Mouse (Mus musculus): Measurements from ENCODE around the gene Zbtb44. TPM values are rescaled to one million over a fixed set of nuclear protein-coding genes. Genes with fewer than 3 reads are reported as not detected.
A peak's percentile ranks its signal among the peaks of the same experiment; 100 is the strongest.

The Zbtb44 gene
- total and polyA plus RNA-seq, 3 experiments: 4.8 to 30.6 (median 30.5) TPM

DNA sequence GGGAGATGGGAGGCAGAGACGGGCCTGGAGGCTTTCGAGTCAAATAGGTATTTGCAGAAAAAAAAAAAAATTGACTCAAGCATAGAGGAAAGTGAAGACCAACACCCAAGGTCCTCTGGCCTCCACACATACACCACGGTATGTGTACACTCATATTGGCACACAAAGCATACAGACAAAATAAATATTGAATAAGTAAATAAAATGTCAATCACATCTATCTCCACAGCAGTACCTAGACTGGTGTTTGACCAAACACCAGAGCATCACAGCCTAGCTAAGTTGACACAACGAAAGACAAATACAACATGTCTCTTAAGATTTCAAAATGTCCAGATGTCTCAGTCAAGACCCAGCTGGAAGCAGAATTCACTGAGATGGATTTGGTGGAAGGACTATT is 17.0 kb upstream of the Zbtb44 start:
- Histone ChIP-seq H3K9ac (ENCODE audit: low read depth, low read length) (no peak overlapping the region), H3K79me2 (replicated peaks; ENCODE audit: control insufficient read depth, insufficient read depth, low read length) (no peaks in the 10 kb centered on the region), H3K27me3 (ENCODE audit: control insufficient read depth, insufficient read depth, low read length) (no peaks in the 10 kb centered on the region), H3K4me1 (ENCODE audit: control insufficient read depth, insufficient read depth, low read length) (no peaks in the 10 kb centered on the region), H3K4me3 (no peak overlapping the region), H3K27ac (no peak overlapping the region), H3K36me3 (ENCODE audit: control insufficient read depth, insufficient read depth, low read length) (no peaks in the 10 kb centered on the region)
- TF ChIP-seq EP300 (IDR thresholded peaks at IDR 0.05; ENCODE audit: insufficient read depth, low read depth, low read length): no peak
- no peak for TF ChIP-seq POLR2A (IDR thresholded peaks at IDR 0.05; ENCODE audit: insufficient read depth, low read depth, low read length)
- TF ChIP-seq CTCF (IDR thresholded peaks at IDR 0.05): no peak
- DNase-seq: no peak
- 87% methylated on average over 4 of the region's 4 CpGs for WGBS
- intact Hi-C loops (cut with DNase I): no loop called here

DNA sequence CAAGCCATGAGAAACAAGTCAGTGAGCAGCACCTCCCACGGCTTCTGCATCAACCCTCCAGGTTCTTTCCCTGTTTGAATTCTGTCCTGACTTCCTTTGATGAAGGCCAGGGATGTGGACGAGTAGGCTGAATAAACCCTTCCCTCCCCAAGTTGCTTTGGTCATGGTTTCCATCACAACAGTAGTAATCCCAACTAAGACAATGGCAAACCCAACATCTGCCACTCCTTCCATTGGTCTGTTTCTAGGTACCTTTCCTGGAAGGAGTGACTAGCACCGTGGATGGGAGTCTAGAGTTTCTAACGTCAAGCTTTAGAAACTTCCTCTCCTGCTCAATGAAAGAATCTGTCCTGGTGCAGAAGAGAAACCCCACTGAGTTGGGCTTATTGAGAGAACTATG is 12.8 kb upstream of the Zbtb44 start:
- Histone ChIP-seq H3K79me2 (replicated peaks; ENCODE audit: control insufficient read depth, insufficient read depth, low read length) (no peaks in the 10 kb centered on the region), H3K27ac (no peak overlapping the region), H3K4me3 (no peak overlapping the region), H3K27me3 (ENCODE audit: control insufficient read depth, insufficient read depth, low read length) (no peaks in the 10 kb centered on the region), H3K4me1 (ENCODE audit: control insufficient read depth, insufficient read depth, low read length) (no peaks in the 10 kb centered on the region), H3K36me3 (ENCODE audit: control insufficient read depth, insufficient read depth, low read length) (no peaks in the 10 kb centered on the region), H3K9ac (ENCODE audit: low read depth, low read length) (no peak overlapping the region)
- 71% methylated on average over 4 of the region's 4 CpGs for WGBS
- intact Hi-C loops (cut with DNase I): no loop called here
- no peak for DNase-seq
- no peak for TF ChIP-seq POLR2A (IDR thresholded peaks at IDR 0.05; ENCODE audit: insufficient read depth, low read depth, low read length)
- TF ChIP-seq EP300 (IDR thresholded peaks at IDR 0.05; ENCODE audit: insufficient read depth, low read depth, low read length): no peak
- TF ChIP-seq CTCF (IDR thresholded peaks at IDR 0.05): no peak

DNA sequence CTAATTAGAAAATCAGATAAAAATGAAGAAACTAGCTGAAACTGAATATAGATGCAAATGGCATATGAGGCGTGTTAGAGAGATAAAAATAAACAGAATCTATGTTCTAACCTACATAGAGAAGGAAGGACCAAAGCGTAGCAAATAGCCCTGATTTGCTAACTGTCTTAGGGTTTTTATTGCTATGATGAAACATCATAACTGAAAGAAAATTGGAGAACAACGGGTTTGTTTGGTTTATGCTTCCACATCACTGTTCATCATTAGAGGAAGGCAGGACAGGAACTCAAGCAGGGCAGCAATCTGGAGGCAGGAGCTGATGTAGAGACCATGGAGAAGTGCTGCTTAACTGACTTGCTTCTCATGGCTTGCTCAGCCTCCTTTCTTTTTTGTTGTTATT is 12.3 kb upstream of the Zbtb44 start:
- Histone ChIP-seq H3K9ac (ENCODE audit: low read depth, low read length) (no peak overlapping the region), H3K36me3 (ENCODE audit: control insufficient read depth, insufficient read depth, low read length) (no peaks in the 10 kb centered on the region), H3K79me2 (replicated peaks; ENCODE audit: control insufficient read depth, insufficient read depth, low read length) (no peaks in the 10 kb centered on the region), H3K4me1 (ENCODE audit: control insufficient read depth, insufficient read depth, low read length) (no peaks in the 10 kb centered on the region), H3K27me3 (ENCODE audit: control insufficient read depth, insufficient read depth, low read length) (no peaks in the 10 kb centered on the region), H3K27ac (no peak overlapping the region), H3K4me3 (no peak overlapping the region)
- TF ChIP-seq POLR2A (IDR thresholded peaks at IDR 0.05; ENCODE audit: insufficient read depth, low read depth, low read length) (no peak), CTCF (IDR thresholded peaks at IDR 0.05) (no peak), EP300 (IDR thresholded peaks at IDR 0.05; ENCODE audit: insufficient read depth, low read depth, low read length) (no peak)
- intact Hi-C loops (cut with DNase I): no loop called here
- WGBS: 89% methylated on average over 3 of the region's 3 CpGs
- no peak for DNase-seq

DNA sequence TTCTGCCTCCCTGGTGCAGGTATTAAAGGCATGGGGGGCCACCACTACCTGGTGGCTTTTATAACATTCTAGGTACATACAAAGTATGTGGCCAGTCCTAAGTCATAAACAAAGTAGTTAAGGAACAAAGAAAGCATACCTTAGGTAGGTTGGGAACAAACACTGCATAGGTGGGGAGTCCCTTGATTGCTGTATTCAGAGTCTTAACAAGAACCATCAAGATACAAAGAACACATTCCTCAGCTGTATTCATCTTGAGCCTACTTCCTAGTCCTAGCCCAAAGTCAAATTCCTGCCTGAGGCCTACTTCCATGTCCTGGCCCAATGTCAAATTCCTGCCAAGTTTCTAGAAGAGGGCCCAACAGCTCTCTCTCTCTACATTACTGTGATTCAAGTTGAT is 11.7 kb upstream of the Zbtb44 start:
- Histone ChIP-seq H3K27ac (no peak overlapping the region), H3K79me2 (replicated peaks; ENCODE audit: control insufficient read depth, insufficient read depth, low read length) (no peaks in the 10 kb centered on the region), H3K4me1 (ENCODE audit: control insufficient read depth, insufficient read depth, low read length) (no peaks in the 10 kb centered on the region), H3K9ac (ENCODE audit: low read depth, low read length) (no peak overlapping the region), H3K27me3 (ENCODE audit: control insufficient read depth, insufficient read depth, low read length) (no peaks in the 10 kb centered on the region), H3K4me3 (no peak overlapping the region), H3K36me3 (ENCODE audit: control insufficient read depth, insufficient read depth, low read length) (no peaks in the 10 kb centered on the region)
- TF ChIP-seq EP300 (IDR thresholded peaks at IDR 0.05; ENCODE audit: insufficient read depth, low read depth, low read length): no peak
- TF ChIP-seq POLR2A (IDR thresholded peaks at IDR 0.05; ENCODE audit: insufficient read depth, low read depth, low read length): no peak
- no peak for TF ChIP-seq CTCF (IDR thresholded peaks at IDR 0.05)
- intact Hi-C loops (cut with DNase I): no loop called here
- DNase-seq: no peak

DNA sequence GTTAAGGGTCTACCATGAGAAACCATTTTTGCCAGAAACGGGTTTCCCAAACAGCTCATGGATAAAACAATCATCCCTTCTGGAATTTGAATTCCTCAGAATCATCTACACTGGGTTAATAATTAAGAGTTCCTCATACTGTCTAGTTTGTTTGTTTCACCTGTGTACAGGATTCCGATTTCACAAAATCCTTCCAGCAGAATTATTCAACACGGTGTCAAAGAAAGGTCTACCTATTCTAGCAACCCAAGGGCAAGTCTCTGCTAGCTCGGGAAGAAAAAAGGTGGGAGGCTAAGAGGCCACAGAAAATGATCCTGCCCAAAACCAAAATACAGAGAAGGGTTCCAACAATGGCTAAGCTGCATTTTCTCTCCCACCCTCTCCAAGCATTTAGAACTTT is 2.2 kb upstream of the Zbtb44 start:
- H3K4me3 ChIP-seq: no peak overlapping the region
- no peak for DNase-seq
- no peaks in the 10 kb centered on the region for H3K27me3 ChIP-seq (ENCODE audit: control insufficient read depth, insufficient read depth, low read length)
- 0 out of 2 replicates have a peak, but pooled peaks cover 2% of the 10 kb centered on the region for H3K79me2 ChIP-seq (replicated peaks; ENCODE audit: control insufficient read depth, insufficient read depth, low read length)
- H3K4me1 ChIP-seq (ENCODE audit: control insufficient read depth, insufficient read depth, low read length): peaks cover 1% of the 10 kb centered on the region; the same call in 1 of the 2 replicates
- no peak for TF ChIP-seq CTCF (IDR thresholded peaks at IDR 0.05)
- no peak for TF ChIP-seq POLR2A (IDR thresholded peaks at IDR 0.05; ENCODE audit: insufficient read depth, low read depth, low read length)
- no peak for TF ChIP-seq EP300 (IDR thresholded peaks at IDR 0.05; ENCODE audit: insufficient read depth, low read depth, low read length)
- intact Hi-C loops (cut with DNase I): no loop called here
- H3K36me3 ChIP-seq (ENCODE audit: control insufficient read depth, insufficient read depth, low read length): peaks cover 3% of the 10 kb centered on the region
- 88% methylated on average over 4 of the region's 4 CpGs for WGBS
- H3K27ac ChIP-seq: no peak overlapping the region
- no peak overlapping the region for H3K9ac ChIP-seq (ENCODE audit: low read depth, low read length)

DNA sequence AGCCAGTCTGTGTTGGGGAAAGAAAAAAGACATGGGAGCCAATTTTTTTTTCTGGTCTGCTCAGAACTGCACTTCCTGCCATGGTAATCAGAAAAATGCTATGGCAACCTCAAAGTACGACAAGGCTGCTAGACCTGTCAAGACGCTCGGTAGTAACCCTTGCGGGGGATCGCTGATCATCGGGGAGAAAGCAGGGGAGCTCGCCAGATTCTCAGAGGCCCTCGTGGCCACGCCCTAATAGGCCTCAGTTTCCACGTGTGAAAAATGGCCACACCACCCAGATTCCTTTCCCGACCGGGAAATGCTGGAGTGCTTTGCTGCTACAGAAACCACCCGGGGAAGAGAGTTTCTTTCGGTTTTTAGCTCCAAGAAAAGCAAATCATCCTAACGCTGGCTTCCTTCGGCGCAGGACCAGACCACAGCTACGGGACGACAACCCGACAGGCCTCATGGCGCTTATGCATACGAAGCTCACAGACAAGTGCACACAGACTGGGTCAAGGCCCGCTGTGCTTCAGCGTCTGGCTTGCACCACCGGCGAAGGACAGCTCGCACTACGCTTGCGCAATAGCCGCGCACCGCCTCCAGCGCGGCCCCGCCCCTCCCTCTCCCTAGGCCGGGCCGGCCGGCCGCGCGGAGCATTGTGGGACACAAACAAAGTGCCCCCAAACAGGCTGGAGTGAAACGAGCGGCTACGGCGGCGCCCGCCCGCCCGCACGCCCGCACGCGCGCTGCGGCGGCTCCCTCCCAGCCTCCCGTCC is 513 bp upstream of the Zbtb44 start:
- H3K79me2 ChIP-seq (replicated peaks; ENCODE audit: control insufficient read depth, insufficient read depth, low read length): peaks cover 3% of the 10 kb centered on the region; the same call in 1 of the 2 replicates
- intact Hi-C loops (cut with DNase I): loop anchor here (5.0 to 10.0 kb wide), 2 partner anchors 175 to 252 kb away; partner anchors contain the start of gene Prdm10
- H3K36me3 ChIP-seq (ENCODE audit: control insufficient read depth, insufficient read depth, low read length): peaks cover 3% of the 10 kb centered on the region
- peaks cover 1% of the 10 kb centered on the region; the same call in 1 of the 2 replicates for H3K4me1 ChIP-seq (ENCODE audit: control insufficient read depth, insufficient read depth, low read length)
- H3K27me3 ChIP-seq (ENCODE audit: control insufficient read depth, insufficient read depth, low read length): no peaks in the 10 kb centered on the region
- WGBS: 1% methylated on average over 57 of the region's 57 CpGs
- H3K4me3 ChIP-seq: peak overlapping the region; percentile 67
- TF ChIP-seq EP300 (IDR thresholded peaks at IDR 0.05; ENCODE audit: insufficient read depth, low read depth, low read length): peak; percentile 85
- TF ChIP-seq POLR2A (IDR thresholded peaks at IDR 0.05; ENCODE audit: insufficient read depth, low read depth, low read length): peak; percentile 100
- TF ChIP-seq CTCF (IDR thresholded peaks at IDR 0.05): no peak
- H3K9ac ChIP-seq (ENCODE audit: low read depth, low read length): peak overlapping the region; percentile 93
- DNase-seq: peak; percentile 98
- peak overlapping the region; percentile 87 for H3K27ac ChIP-seq
